Mouse (Mus musculus) E14TG2a.4 (cell line): Measurements from ENCODE around the gene Zfpl1.

Source experiments
- CTCF ChIP-seq: conservative IDR thresholded peaks from 2 replicates; pipeline ENCODE4 v1.5.1; 2014; ENCODE audit warnings: low read length
- NANOG ChIP-seq: IDR thresholded peaks from 2 replicates; pipeline ENCODE4 v1.6.1; 2014; ENCODE audit warnings: borderline replicate concordance, low read length, mixed read lengths
- POU5F1 ChIP-seq: IDR thresholded peaks from 2 replicates; pipeline ENCODE4 v1.6.1; 2014; ENCODE audit warnings: low read length, borderline replicate concordance

DNA sequence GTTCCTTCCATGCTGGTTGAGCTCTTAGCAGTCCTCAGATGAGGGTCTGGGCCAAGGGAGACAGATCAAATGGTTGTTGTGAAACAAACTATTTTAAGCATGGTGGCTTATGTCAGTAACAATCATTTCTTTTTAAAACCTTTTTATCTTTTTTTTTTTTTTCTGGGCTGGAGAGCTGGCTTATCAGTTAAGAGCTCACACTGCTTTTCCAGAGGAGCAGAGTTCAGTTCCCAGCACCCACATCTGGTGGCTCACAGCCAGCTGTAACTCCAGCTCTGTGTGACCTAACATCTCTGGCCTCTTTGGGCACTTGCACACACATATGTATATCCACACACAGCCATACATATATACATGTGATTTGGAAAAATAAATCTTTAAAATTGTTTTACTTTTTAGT lies 47.1 kb downstream of the Zfpl1 start:
- TF ChIP-seq CTCF: no peak
- TF ChIP-seq POU5F1: no peak
- no peak for TF ChIP-seq NANOG
